Mouse (Mus musculus) liver, embryonic 11.5 days (tissue): ENCODE data around the gene Ak5. TPM values are rescaled to one million over a fixed set of nuclear protein-coding genes. Genes with fewer than 3 reads are reported as not detected.

Experiments used
- ATAC-seq: fragments of 200-750 bp; cut with Nextera tagmentation; replicated peaks from 2 replicates; pipeline ENCODE4 v1.8.0; 2017; ENCODE audit warnings: moderate number of reproducible peaks, mild to moderate bottlenecking, moderate TSS enrichment, moderate library complexity; ENCODE audit not compliant: low FRiP score
- DNase-seq: peaks from one replicate; pipeline ENCODE4 v3.0.0-alpha.2; 2017; ENCODE audit warnings: low spot score
- H3K27ac ChIP-seq: fragments of 300-500 bp; sonication (generic); 2 replicates; pipeline ENCODE4 v1.5.1; 2014; ENCODE audit warnings: mild to moderate bottlenecking, low read depth, low read length, control low read depth
- H3K27me3 ChIP-seq: fragments of 300-500 bp; sonication (generic); replicated peaks from 2 replicates; pipeline ENCODE4 v1.6.1; 2014; ENCODE audit warnings: low read length, mixed read lengths; ENCODE audit not compliant: control insufficient read depth, insufficient read depth
- H3K36me3 ChIP-seq: fragments of 300-500 bp; sonication (generic); 2 replicates; pipeline ENCODE4 v1.6.1; 2014; ENCODE audit warnings: mild to moderate bottlenecking, low read length, moderate library complexity, mixed read lengths; ENCODE audit not compliant: control insufficient read depth, insufficient read depth
- H3K4me1 ChIP-seq: fragments of 300-500 bp; sonication (generic); replicated peaks from 2 replicates; pipeline ENCODE4 v1.6.1; 2014; ENCODE audit warnings: low read length, mixed read lengths; ENCODE audit not compliant: control insufficient read depth, insufficient read depth
- H3K4me2 ChIP-seq: fragments of 300-500 bp; sonication (generic); 2 replicates; pipeline ENCODE4 v1.6.1; 2014; ENCODE audit warnings: mild to moderate bottlenecking, control low read depth, moderate library complexity
- H3K4me3 ChIP-seq: fragments of 300-500 bp; sonication (generic); 2 replicates; pipeline ENCODE4 v1.5.1; 2014; ENCODE audit warnings: low read depth, low read length, control low read depth
- H3K9ac ChIP-seq: fragments of 300-500 bp; sonication (generic); 2 replicates; pipeline ENCODE4 v1.6.1; 2014; ENCODE audit warnings: low read depth, low read length, control low read depth
- H3K9me3 ChIP-seq: fragments of 300-500 bp; sonication (generic); 2 replicates; pipeline ENCODE4 v1.6.1; 2016; ENCODE audit warnings: low read length, inconsistent platforms, mixed read lengths; ENCODE audit not compliant: control insufficient read depth
- WGBS: fragments of 180-500 bp; shearing (Covaris S2); extraction: QIAGEN DNeasy Blood & Tissue Kit; methylation state at CpG from one replicate; pipeline ENCODE4 v1.1.7; 2014; 5-methylcytosine and 5-hydroxymethylcytosine counted together
- polyA plus RNA-seq: library from polyadenylated mRNA; unstranded; fragments of >200 nt; fragmentation: Nextera tagmentation; extraction: Ambion mirVana; gene quantifications from 2 replicates; pipeline ENCODE4 v1.2.1, GENCODE M21; 2014

The Ak5 gene
- polyA plus RNA-seq, 1 experiment from 2014 or later, result 3.5 TPM

- H3K4me3 ChIP-seq, result no peak overlapping the region
- H3K4me2 ChIP-seq, result no peak overlapping the region
- H3K36me3 ChIP-seq, result no peaks in the 10 kb centered on the region
- no peak overlapping the region for H3K27ac ChIP-seq
- no peaks in the 10 kb centered on the region for H3K27me3 ChIP-seq
- H3K9ac ChIP-seq, result no peak overlapping the region
- WGBS, result 85% methylated on average over 12 of the region's 12 CpGs
- no peaks in the 10 kb centered on the region for H3K4me1 ChIP-seq
- DNase-seq (no peak), ATAC-seq (no peak)
- no peaks in the 10 kb centered on the region for H3K9me3 ChIP-seq
Measured at GRCm38 (mm10) chr3:152468569-152469041, 199.6 kb downstream of the Ak5 start.

- no peaks in the 10 kb centered on the region for H3K4me1 ChIP-seq
- H3K27ac ChIP-seq, result no peak overlapping the region
- no peak for ATAC-seq
- H3K36me3 ChIP-seq, result no peaks in the 10 kb centered on the region
- WGBS, result 89% methylated on average over 8 of the region's 8 CpGs
- no peak overlapping the region for H3K4me3 ChIP-seq
- no peak for DNase-seq
- H3K9ac ChIP-seq, result no peak overlapping the region
- no peaks in the 10 kb centered on the region for H3K9me3 ChIP-seq
- H3K4me2 ChIP-seq, result no peak overlapping the region
- no peaks in the 10 kb centered on the region for H3K27me3 ChIP-seq
Measured at GRCm38 (mm10) chr3:152468032-152468431, 200.1 kb downstream of the Ak5 start.

GRCm38 (mm10) chr3:152467312-152467711, 200.8 kb downstream of the Ak5 start:
- no peak overlapping the region for H3K4me3 ChIP-seq
- DNase-seq (no peak), ATAC-seq (no peak)
- H3K4me1 ChIP-seq, result no peaks in the 10 kb centered on the region
- H3K4me2 ChIP-seq, result no peak overlapping the region
- H3K9ac ChIP-seq, result no peak overlapping the region
- no peaks in the 10 kb centered on the region for H3K36me3 ChIP-seq
- whole genome bisulfite sequencing, result 78% methylated on average over 4 of the region's 4 CpGs
- no peaks in the 10 kb centered on the region for H3K9me3 ChIP-seq
- no peak overlapping the region for H3K27ac ChIP-seq
- no peaks in the 10 kb centered on the region for H3K27me3 ChIP-seq

GRCm38 (mm10) chr3:152466849-152467248, 201.3 kb downstream of the Ak5 start:
- Histone ChIP-seq H3K4me1 (no peaks in the 10 kb centered on the region), H3K4me2 (no peak overlapping the region), H3K9ac (no peak overlapping the region), H3K27me3 (no peaks in the 10 kb centered on the region), H3K36me3 (no peaks in the 10 kb centered on the region), H3K9me3 (no peaks in the 10 kb centered on the region), H3K4me3 (no peak overlapping the region), H3K27ac (no peak overlapping the region)
- DNase-seq (no peak), ATAC-seq (peak; percentile 73)
- WGBS, result 76% methylated on average over 9 of the region's 9 CpGs

GRCm38 (mm10) chr3:152465338-152465737, 202.8 kb downstream of the Ak5 start:
- ATAC-seq (no peak), DNase-seq (no peak)
- Histone ChIP-seq H3K27ac (no peak overlapping the region), H3K9ac (no peak overlapping the region), H3K9me3 (no peaks in the 10 kb centered on the region), H3K4me2 (no peak overlapping the region), H3K4me1 (no peaks in the 10 kb centered on the region), H3K27me3 (no peaks in the 10 kb centered on the region), H3K4me3 (no peak overlapping the region), H3K36me3 (no peaks in the 10 kb centered on the region; the same call in 1 of the 2 replicates)
- WGBS, result 86% methylated on average over 5 of the region's 6 CpGs

GRCm38 (mm10) chr3:152464462-152464861, 203.7 kb downstream of the Ak5 start:
- H3K27ac ChIP-seq, result no peak overlapping the region
- no peak overlapping the region for H3K4me2 ChIP-seq
- no peaks in the 10 kb centered on the region for H3K9me3 ChIP-seq
- H3K27me3 ChIP-seq, result no peaks in the 10 kb centered on the region
- no peak for DNase-seq
- ATAC-seq, result no peak
- H3K36me3 ChIP-seq, result no peaks in the 10 kb centered on the region; the same call in 1 of the 2 replicates
- WGBS, result 95% methylated on average over 3 of the region's 3 CpGs
- H3K9ac ChIP-seq, result no peak overlapping the region
- H3K4me3 ChIP-seq, result no peak overlapping the region
- no peaks in the 10 kb centered on the region for H3K4me1 ChIP-seq

GRCm38 (mm10) chr3:152462900-152463299, 205.3 kb downstream of the Ak5 start:
- 95% methylated on average over 10 of the region's 10 CpGs for WGBS
- no peak overlapping the region for H3K4me3 ChIP-seq
- no peak overlapping the region for H3K4me2 ChIP-seq
- no peak for ATAC-seq
- H3K4me1 ChIP-seq, result no peaks in the 10 kb centered on the region
- no peaks in the 10 kb centered on the region for H3K27me3 ChIP-seq
- no peak overlapping the region for H3K9ac ChIP-seq
- no peak for DNase-seq
- H3K9me3 ChIP-seq, result no peaks in the 10 kb centered on the region
- no peaks in the 10 kb centered on the region; the same call in 1 of the 2 replicates for H3K36me3 ChIP-seq
- H3K27ac ChIP-seq, result no peak overlapping the region

- Histone ChIP-seq H3K9me3 (no peaks in the 10 kb centered on the region), H3K9ac (no peak overlapping the region), H3K27ac (no peak overlapping the region), H3K27me3 (no peaks in the 10 kb centered on the region), H3K4me3 (no peak overlapping the region), H3K4me2 (no peak overlapping the region), H3K4me1 (peaks cover 4% of the 10 kb centered on the region; the same call in 1 of the 2 replicates), H3K36me3 (peaks cover 5% of the 10 kb centered on the region)
- WGBS, result 87% methylated on average over 10 of the region's 10 CpGs
- ATAC-seq, result no peak
- DNase-seq, result no peak
Measured at GRCm38 (mm10) chr3:152462038-152462547, 206.1 kb downstream of the Ak5 start.

GRCm38 (mm10) chr3:152460802-152461201, 207.4 kb downstream of the Ak5 start:
- Histone ChIP-seq H3K4me3 (no peak overlapping the region), H3K27ac (no peak overlapping the region), H3K36me3 (peaks cover 15% of the 10 kb centered on the region), H3K9ac (no peak overlapping the region), H3K4me2 (no peak overlapping the region), H3K27me3 (no peaks in the 10 kb centered on the region), H3K4me1 (peaks cover 4% of the 10 kb centered on the region; the same call in 1 of the 2 replicates), H3K9me3 (no peaks in the 10 kb centered on the region)
- ATAC-seq (no peak), DNase-seq (no peak)
- WGBS, result 64% methylated on average over 4 of the region's 4 CpGs
